Mouse (Mus musculus): ENCODE results near the gene Afap1. TPM values are rescaled to one million over a fixed set of nuclear protein-coding genes. Genes with fewer than 3 reads are reported as not detected.

Afap1 gene
- total and polyA plus RNA-seq, 3 experiments = 0.16 TPM; not detected in 2

DNA sequence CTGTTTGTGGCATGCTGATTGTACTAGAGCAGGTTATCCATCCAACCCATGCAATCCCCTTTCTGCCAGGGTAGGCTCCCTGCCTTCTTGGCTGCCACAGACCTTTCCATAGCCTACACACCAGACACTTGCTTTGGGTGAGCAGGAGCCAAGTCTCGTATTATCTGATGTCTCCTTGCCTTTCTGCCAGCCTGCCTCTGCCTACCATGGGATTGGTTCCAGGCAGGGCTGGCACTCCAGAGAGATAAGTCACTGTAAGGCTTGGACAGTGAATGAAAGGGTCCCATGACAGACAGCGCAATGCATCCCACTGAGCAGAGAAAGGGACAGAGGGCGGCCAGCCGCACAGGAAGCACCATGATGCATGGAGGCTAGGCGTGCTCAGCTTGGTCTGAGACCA, 146.5 kb downstream of the Afap1 start:
- Histone ChIP-seq H3K9me3 (replicated peaks) (no peaks in the 10 kb centered on the region), H3K4me1 (ENCODE audit: insufficient read depth, low read depth, low read length) (no peaks in the 10 kb centered on the region), H3K4me3 (ENCODE audit: low read depth, low read length) (no peak overlapping the region), H3K27me3 (ENCODE audit: insufficient read depth, low read length) (peaks cover 4% of the 10 kb centered on the region; the same call in 1 of the 2 replicates), H3K36me3 (replicated peaks) (no peaks in the 10 kb centered on the region)
- DNase-seq (ENCODE audit: low spot score) (no peak), ATAC-seq (ENCODE audit: extremely low read depth, insufficient number of reproducible peaks, low FRiP score, poor library complexity, severe bottlenecking) (no peak)
- TF ChIP-seq POLR2AphosphoS5 (IDR thresholded peaks at IDR 0.05; ENCODE audit: insufficient replicate concordance, low read depth, low read length) (no peak), CTCF (IDR thresholded peaks at IDR 0.05; ENCODE audit: low read depth, low read length) (no peak), TAL1 (conservative IDR thresholded peaks at IDR 0.05; ENCODE audit: low read depth, low read length) (no peak), GATA1 (IDR thresholded peaks at IDR 0.05; ENCODE audit: borderline replicate concordance, low read length) (no peak), GATA2 (IDR thresholded peaks at IDR 0.05; ENCODE audit: borderline replicate concordance, low read depth, low read length) (no peak)

DNA sequence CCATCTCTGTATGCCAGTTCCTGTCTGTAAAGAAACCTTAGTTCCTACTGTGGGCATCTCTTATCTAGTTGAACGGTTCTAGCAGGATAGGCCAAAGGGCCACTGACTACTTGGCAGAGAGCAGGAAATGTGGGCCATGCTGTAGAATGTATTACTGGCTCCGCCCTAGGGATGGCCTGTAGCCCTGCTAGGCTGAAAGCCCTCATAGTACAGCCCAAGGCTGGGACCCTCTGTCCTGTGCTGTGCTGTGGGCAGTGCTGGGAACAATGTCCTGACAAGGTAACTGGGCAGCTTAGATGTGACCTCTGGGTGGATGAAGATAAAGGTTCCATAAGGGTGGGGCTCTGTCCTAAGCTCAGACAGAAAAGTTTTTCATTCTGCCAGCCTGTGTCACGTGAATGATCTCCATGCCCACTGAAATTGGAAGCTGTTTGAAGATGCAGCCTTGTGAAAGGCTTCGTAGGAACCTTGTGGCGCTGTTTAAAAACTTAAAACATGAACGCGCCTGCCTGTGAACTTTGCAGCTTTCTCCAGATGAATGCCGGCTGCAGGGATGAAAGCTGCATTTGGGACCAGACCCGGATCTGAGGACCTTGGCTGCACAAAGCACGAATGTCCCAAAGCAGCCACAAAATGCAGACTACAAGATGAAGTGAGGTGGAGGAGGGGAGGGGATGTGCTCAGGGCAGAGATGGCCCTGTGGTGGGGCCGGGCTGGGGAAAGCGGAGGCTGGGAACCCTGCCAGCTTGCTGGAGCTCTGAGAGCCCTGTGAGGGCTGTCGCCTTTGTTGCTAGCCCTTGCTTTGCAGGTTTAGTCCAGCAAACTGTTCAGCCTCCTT, 147.5 kb downstream of the Afap1 start:
- Histone ChIP-seq H3K4me1 (ENCODE audit: insufficient read depth, low read depth, low read length) (no peaks in the 10 kb centered on the region), H3K4me3 (ENCODE audit: low read depth, low read length) (no peak overlapping the region), H3K27me3 (ENCODE audit: insufficient read depth, low read length) (peaks cover 2% of the 10 kb centered on the region; the same call in 1 of the 2 replicates), H3K9me3 (replicated peaks) (no peaks in the 10 kb centered on the region), H3K36me3 (replicated peaks) (no peaks in the 10 kb centered on the region)
- TF ChIP-seq CTCF (IDR thresholded peaks at IDR 0.05; ENCODE audit: low read depth, low read length) = no peak
- TF ChIP-seq TAL1 (conservative IDR thresholded peaks at IDR 0.05; ENCODE audit: low read depth, low read length) = no peak
- no peak for TF ChIP-seq POLR2AphosphoS5 (IDR thresholded peaks at IDR 0.05; ENCODE audit: insufficient replicate concordance, low read depth, low read length)
- no peak for TF ChIP-seq GATA2 (IDR thresholded peaks at IDR 0.05; ENCODE audit: borderline replicate concordance, low read depth, low read length)
- TF ChIP-seq GATA1 (IDR thresholded peaks at IDR 0.05; ENCODE audit: borderline replicate concordance, low read length) = no peak
- ATAC-seq (ENCODE audit: extremely low read depth, insufficient number of reproducible peaks, low FRiP score, poor library complexity, severe bottlenecking) (no peak), DNase-seq (ENCODE audit: low spot score) (no peak)

DNA sequence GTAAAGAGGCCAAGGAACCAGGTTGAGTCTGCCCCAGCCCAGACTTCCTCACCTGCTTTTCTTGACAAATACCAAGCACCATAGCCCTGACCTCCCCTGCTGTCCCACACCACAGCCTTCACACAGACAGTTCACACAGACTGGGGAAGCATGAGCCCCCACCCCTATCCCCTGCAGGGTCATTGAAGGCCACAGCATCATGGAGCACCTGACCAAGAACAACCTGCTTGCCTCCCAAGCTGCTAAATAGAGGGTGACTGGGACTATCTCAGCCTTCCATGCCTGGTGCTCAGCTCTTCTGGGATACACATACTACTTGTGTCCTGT, 148.1 kb downstream of the Afap1 start:
- ATAC-seq (ENCODE audit: extremely low read depth, insufficient number of reproducible peaks, low FRiP score, poor library complexity, severe bottlenecking) (no peak), DNase-seq (ENCODE audit: low spot score) (no peak)
- Histone ChIP-seq H3K27me3 (ENCODE audit: insufficient read depth, low read length) (no peaks in the 10 kb centered on the region), H3K36me3 (replicated peaks) (no peaks in the 10 kb centered on the region), H3K9me3 (replicated peaks) (no peaks in the 10 kb centered on the region), H3K4me3 (ENCODE audit: low read depth, low read length) (no peak overlapping the region), H3K4me1 (ENCODE audit: insufficient read depth, low read depth, low read length) (no peaks in the 10 kb centered on the region)
- TF ChIP-seq GATA2 (IDR thresholded peaks at IDR 0.05; ENCODE audit: borderline replicate concordance, low read depth, low read length) (no peak), TAL1 (conservative IDR thresholded peaks at IDR 0.05; ENCODE audit: low read depth, low read length) (no peak), POLR2AphosphoS5 (IDR thresholded peaks at IDR 0.05; ENCODE audit: insufficient replicate concordance, low read depth, low read length) (no peak), CTCF (IDR thresholded peaks at IDR 0.05; ENCODE audit: low read depth, low read length) (no peak)

DNA sequence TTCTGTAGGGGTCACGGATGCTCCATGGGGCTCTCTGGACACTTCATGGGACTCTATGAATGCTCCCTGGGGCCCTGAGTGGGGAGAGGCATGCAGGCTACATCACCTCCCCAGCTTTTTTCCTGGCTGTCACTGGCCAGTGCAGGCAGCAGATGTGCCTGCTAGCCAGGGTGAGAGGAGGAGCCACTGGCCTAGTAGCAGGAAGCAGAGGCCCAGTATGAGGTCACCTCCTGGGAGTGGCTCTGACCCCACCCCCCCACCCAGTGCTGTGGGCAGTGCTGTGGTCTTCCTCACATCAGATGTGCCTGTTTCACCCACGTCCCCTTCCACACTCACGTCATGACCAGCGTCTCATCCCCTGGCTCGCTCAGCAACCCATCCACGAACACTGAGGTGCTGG, 148.6 kb downstream of the Afap1 start:
- no peaks in the 10 kb centered on the region for H3K36me3 ChIP-seq (replicated peaks)
- no peak overlapping the region for H3K4me3 ChIP-seq (ENCODE audit: low read depth, low read length)
- no peak for DNase-seq (ENCODE audit: low spot score)
- no peak for TF ChIP-seq GATA2 (IDR thresholded peaks at IDR 0.05; ENCODE audit: borderline replicate concordance, low read depth, low read length)
- TF ChIP-seq CTCF (IDR thresholded peaks at IDR 0.05; ENCODE audit: low read depth, low read length) = no peak
- TF ChIP-seq GATA1 (IDR thresholded peaks at IDR 0.05; ENCODE audit: borderline replicate concordance, low read length) = no peak
- no peak for TF ChIP-seq TAL1 (conservative IDR thresholded peaks at IDR 0.05; ENCODE audit: low read depth, low read length)
- TF ChIP-seq POLR2AphosphoS5 (IDR thresholded peaks at IDR 0.05; ENCODE audit: insufficient replicate concordance, low read depth, low read length) = no peak
- no peaks in the 10 kb centered on the region for H3K27me3 ChIP-seq (ENCODE audit: insufficient read depth, low read length)
- no peaks in the 10 kb centered on the region for H3K4me1 ChIP-seq (ENCODE audit: insufficient read depth, low read depth, low read length)
- no peak for ATAC-seq (ENCODE audit: extremely low read depth, insufficient number of reproducible peaks, low FRiP score, poor library complexity, severe bottlenecking)
- H3K9me3 ChIP-seq (replicated peaks) = no peaks in the 10 kb centered on the region

DNA sequence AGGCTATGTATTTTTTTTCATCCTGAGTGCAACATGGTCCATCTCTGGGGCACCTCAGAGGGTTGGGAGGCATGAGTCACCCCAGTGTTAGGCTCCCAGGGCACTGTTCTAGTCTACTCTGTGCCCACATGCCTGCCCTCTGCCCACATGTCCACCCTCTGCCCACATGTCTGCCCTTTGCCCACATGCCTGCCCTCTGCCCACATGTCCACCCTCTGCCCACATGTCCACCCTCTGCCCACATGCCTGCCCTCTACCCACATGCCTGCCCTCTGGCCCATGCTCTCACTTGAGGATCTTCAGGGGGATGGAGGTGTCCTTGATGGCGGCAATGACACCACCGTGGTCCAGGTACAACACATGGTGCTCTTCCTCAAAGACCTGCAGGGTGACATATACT, 150.0 kb downstream of the Afap1 start:
- TF ChIP-seq POLR2AphosphoS5 (IDR thresholded peaks at IDR 0.05; ENCODE audit: insufficient replicate concordance, low read depth, low read length) = no peak
- TF ChIP-seq GATA2 (IDR thresholded peaks at IDR 0.05; ENCODE audit: borderline replicate concordance, low read depth, low read length) = no peak
- TF ChIP-seq GATA1 (IDR thresholded peaks at IDR 0.05; ENCODE audit: borderline replicate concordance, low read length) = no peak
- no peak for TF ChIP-seq TAL1 (conservative IDR thresholded peaks at IDR 0.05; ENCODE audit: low read depth, low read length)
- TF ChIP-seq CTCF (IDR thresholded peaks at IDR 0.05; ENCODE audit: low read depth, low read length) = no peak
- ATAC-seq (ENCODE audit: extremely low read depth, insufficient number of reproducible peaks, low FRiP score, poor library complexity, severe bottlenecking) = no peak
- H3K27me3 ChIP-seq (ENCODE audit: insufficient read depth, low read length) = no peaks in the 10 kb centered on the region
- H3K36me3 ChIP-seq (replicated peaks) = no peaks in the 10 kb centered on the region
- no peak for DNase-seq (ENCODE audit: low spot score)
- H3K4me3 ChIP-seq (ENCODE audit: low read depth, low read length) = no peak overlapping the region
- H3K9me3 ChIP-seq (replicated peaks) = no peaks in the 10 kb centered on the region
- no peaks in the 10 kb centered on the region for H3K4me1 ChIP-seq (ENCODE audit: insufficient read depth, low read depth, low read length)

Other genes starting within 250 kb of the Afap1 start
- not detected in 2 replicates for gene Htra3, start 213.5 kb upstream of the Afap1 start, total RNA-seq (2014; fragmentation: Nextera tagmentation)
- 0.17 TPM in 1 of 2 replicates, not detected in the other for gene Htra3, start 213.5 kb upstream of the Afap1 start, total RNA-seq (2017)
- gene Htra3, start 213.5 kb upstream of the Afap1 start, polyA plus RNA-seq (2012) = not detected in 2 replicates
- not detected in 2 replicates for gene Sh3tc1, start 153.3 kb upstream of the Afap1 start, total RNA-seq (2014; fragmentation: Nextera tagmentation)
- gene Sh3tc1, start 153.3 kb upstream of the Afap1 start, total RNA-seq (2017) = 0.05 TPM in 1 of 2 replicates, not detected in the other
- 0.01 TPM in 1 of 2 replicates, not detected in the other for gene Sh3tc1, start 153.3 kb upstream of the Afap1 start, polyA plus RNA-seq (2012)
- not detected in 2 replicates for gene Ablim2, start 135.4 kb upstream of the Afap1 start, total RNA-seq (2014; fragmentation: Nextera tagmentation)
- 0.16 and 0.70 TPM in 2 replicates for gene Ablim2, start 135.4 kb upstream of the Afap1 start, total RNA-seq (2017)
- not detected in 2 replicates for gene Ablim2, start 135.4 kb upstream of the Afap1 start, polyA plus RNA-seq (2012)